In genomic region chr9:104928806-104929205, GRCm38 (mm10) we compare ENCODE assay signal across 21 mouse cellular contexts.
A peak's percentile ranks its signal among the peaks of the same experiment; 100 is the strongest.
DNase-seq lines count a peak whose midpoint lies in the region; ATAC-seq lines count a peak whose summit lies in the region.
"Had no signal": no experiment of that assay in that cellular context is flagged by ENCODE, and none has a peak within 500 bp of the region (broad histone marks: within the 10 kb centered on the region; RNA-seq: fewer than 3 reads in every experiment).

No protein-coding gene starts in this region.

- H3K9ac ChIP-seq in forebrain, embryonic 14.5 days (ENCODE audit: low read length) = no peak overlapping the region
- H3K9ac ChIP-seq in forebrain, embryonic 13.5 days = no peak overlapping the region
- H3K9ac ChIP-seq: embryonic facial prominence, embryonic 15.5 days; lung, embryonic 15.5 days had no signal

- no peak overlapping the region for H3K27ac ChIP-seq in forebrain, embryonic 14.5 days (ENCODE audit: low read depth, low read length)
- H3K27ac ChIP-seq in forebrain, embryonic 13.5 days = no peak overlapping the region
- H3K27ac ChIP-seq: embryonic facial prominence, embryonic 15.5 days; forebrain, embryonic 10.5 days; limb, embryonic 10.5 days; lung, embryonic 15.5 days had no signal

- H3K4me3 ChIP-seq in forebrain, embryonic 14.5 days (ENCODE audit: low read depth, low read length) = no peak overlapping the region
- H3K4me3 ChIP-seq in forebrain, embryonic 13.5 days = no peak overlapping the region
- H3K4me3 ChIP-seq: embryonic facial prominence, embryonic 15.5 days; forebrain, embryonic 10.5 days; limb, embryonic 10.5 days; lung, embryonic 15.5 days had no signal

- no peaks in the 10 kb centered on the region for H3K36me3 ChIP-seq in forebrain, embryonic 14.5 days (ENCODE audit: control insufficient read depth, insufficient read depth, low read length)
- H3K36me3 ChIP-seq in forebrain, embryonic 13.5 days (ENCODE audit: poor library complexity, severe bottlenecking) = no peaks in the 10 kb centered on the region
- H3K36me3 ChIP-seq: embryonic facial prominence, embryonic 15.5 days; forebrain, embryonic 10.5 days; limb, embryonic 10.5 days; lung, embryonic 15.5 days had no signal

- ATAC-seq in forebrain, embryonic 14.5 days = no peak
- ATAC-seq in forebrain, embryonic 13.5 days = no peak
- ATAC-seq: midbrain, embryonic 16.5 days had no signal

- no peaks in the 10 kb centered on the region for H3K4me1 ChIP-seq in forebrain, embryonic 14.5 days (ENCODE audit: control insufficient read depth, insufficient read depth, low read length)
- H3K4me1 ChIP-seq in forebrain, embryonic 13.5 days = no peaks in the 10 kb centered on the region
- H3K4me1 ChIP-seq: embryonic facial prominence, embryonic 15.5 days; forebrain, embryonic 10.5 days; limb, embryonic 10.5 days; lung, embryonic 15.5 days had no signal

- no peaks in the 10 kb centered on the region for H3K27me3 ChIP-seq in forebrain, embryonic 14.5 days (replicated peaks; ENCODE audit: control insufficient read depth, insufficient read depth, low read length)
- H3K27me3 ChIP-seq in forebrain, embryonic 13.5 days = no peaks in the 10 kb centered on the region
- H3K27me3 ChIP-seq: embryonic facial prominence, embryonic 15.5 days; lung, embryonic 15.5 days had no signal

- peak; percentile 14 for DNase-seq in forebrain, embryonic 14.5 days (ENCODE audit: low spot score)
- peak; percentile 68 for DNase-seq in brain, adult 2 months (ENCODE audit: low read depth, low spot score)
- DNase-seq in layer of hippocampus, adult 8-10 months (ENCODE audit: low spot score in 2 of 2) = peak; percentile 22 to 29
- DNase-seq in right cerebral cortex, adult 18-20 months = peak; percentile 20
- no peak for DNase-seq in kidney, adult 9 months
- no peak for DNase-seq in urinary bladder, postnatal 14 days (ENCODE audit: low spot score)
- no peak for DNase-seq in retina, embryonic 14.5 days (ENCODE audit: low spot score)
- DNase-seq: adrenal gland, adult 8-10 months; cerebellum, adult 9-10 months; embryo, embryonic 11 days; heart, postnatal 4 days; kidney, adult 18-20 months; kidney, postnatal 36 days; thymus, postnatal 4 days had no signal

- 77% methylated on average over 9 of the region's 9 CpGs for WGBS in forebrain, embryonic 14.5 days
- WGBS in forebrain, embryonic 13.5 days = 73% methylated on average over 9 of the region's 9 CpGs

- no peak overlapping the region for H3K4me2 ChIP-seq in forebrain, embryonic 14.5 days (ENCODE audit: low read length)
- H3K4me2 ChIP-seq in forebrain, embryonic 13.5 days = no peak overlapping the region
- H3K4me2 ChIP-seq: embryonic facial prominence, embryonic 15.5 days; liver, embryonic 11.5 days; lung, embryonic 15.5 days had no signal

- H3K9me3 ChIP-seq in forebrain, embryonic 14.5 days (replicated peaks; ENCODE audit: control insufficient read depth, low read length) = no peaks in the 10 kb centered on the region
- H3K9me3 ChIP-seq in forebrain, embryonic 13.5 days (replicated peaks) = no peaks in the 10 kb centered on the region
- H3K9me3 ChIP-seq: embryonic facial prominence, embryonic 15.5 days; forebrain, embryonic 10.5 days; limb, embryonic 10.5 days; lung, embryonic 15.5 days had no signal

Comparison
In these comparisons a context has a peak if more than half of its experiments do, and no peak if none do; other contexts are left out.
1. DNase-seq: peak in forebrain, embryonic 14.5 days (single experiment), brain, adult 2 months (single experiment), layer of hippocampus, adult 8-10 months (2 of 2) and right cerebral cortex, adult 18-20 months (single experiment); none in kidney, adult 9 months (single experiment), urinary bladder, postnatal 14 days (single experiment) and retina, embryonic 14.5 days (single experiment).